Mouse (Mus musculus) mouse embryonic stem cell (cell line): ENCODE data around the gene Hexim2.

Source experiments
- in situ Hi-C, 2 experiments: fragments of 300-500 bp; cut with MboI; formaldehyde crosslinking; loops; 1 replicate in 1 of 2; 3 replicates in 1 of 2; pipeline ENCODE4 v1.14.3; 2019 to 2020; ENCODE audit warnings: low sequenced_read_pairs in 2 of 2, low pct_unique_long_range_greater_than_20kb in 1 of 2, mixed read lengths in 1 of 2; ENCODE audit not compliant: unreplicated experiment in 1 of 2

Gene Hexim2

GRCm38 (mm10) chr11:103133456-103134185 is 1.4 kb downstream of the Hexim2 start:
- in situ Hi-C loops = no loop called here

GRCm38 (mm10) chr11:103134221-103134620 is 2.0 kb downstream of the Hexim2 start:
- in situ Hi-C loops = no loop called here

- in situ Hi-C loops = no loop called here
Measured at GRCm38 (mm10) chr11:103136039-103136577, 3.9 kb downstream of the Hexim2 start.

- in situ Hi-C loops = no loop called here
Measured at GRCm38 (mm10) chr11:103139951-103140762, 7.9 kb downstream of the Hexim2 start.

GRCm38 (mm10) chr11:103140763-103141100 is 8.5 kb downstream of the Hexim2 start:
- in situ Hi-C loops = no loop called here

GRCm38 (mm10) chr11:103141101-103141943 is 9.1 kb downstream of the Hexim2 start:
- in situ Hi-C loops = no loop called here

- in situ Hi-C loops = no loop called here
Measured at GRCm38 (mm10) chr11:103141944-103142255, 9.7 kb downstream of the Hexim2 start.

GRCm38 (mm10) chr11:103142441-103143182 is 10.4 kb downstream of the Hexim2 start:
- in situ Hi-C loops = no loop called here

GRCm38 (mm10) chr11:103144309-103145285 is 12.4 kb downstream of the Hexim2 start:
- in situ Hi-C loops = no loop called here

- in situ Hi-C loops = no loop called here
Measured at GRCm38 (mm10) chr11:103146386-103146785, 14.2 kb downstream of the Hexim2 start.

- in situ Hi-C loops = no loop called here
Measured at GRCm38 (mm10) chr11:103147766-103148165, 15.5 kb downstream of the Hexim2 start.

GRCm38 (mm10) chr11:103149771-103150170 is 17.5 kb downstream of the Hexim2 start:
- in situ Hi-C loops = loop anchor here in 1 of 2 experiments (10.0 kb wide), 1 partner anchor 45 kb away; the partner anchor contains the start of genes Acbd4 and Plcd3

- in situ Hi-C loops = loop anchor here in 1 of 2 experiments (10.0 kb wide), 1 partner anchor 54 kb away; the partner anchor contains the start of genes Acbd4 and Plcd3
Measured at GRCm38 (mm10) chr11:103158621-103159478, 26.6 kb downstream of the Hexim2 start.

GRCm38 (mm10) chr11:103160738-103161137 is 28.5 kb downstream of the Hexim2 start:
- in situ Hi-C loops = loop anchor here in 1 of 2 experiments (5.0 kb wide), 2 partner anchors 58 to 157 kb away; partner anchors contain the start of genes Acbd4 and Plcd3

GRCm38 (mm10) chr11:103161449-103161848 is 29.2 kb downstream of the Hexim2 start:
- in situ Hi-C loops = loop anchor here in 1 of 2 experiments (5.0 kb wide), 2 partner anchors 59 to 156 kb away; partner anchors contain the start of genes Acbd4 and Plcd3

GRCm38 (mm10) chr11:103162132-103162531 is 29.9 kb downstream of the Hexim2 start:
- in situ Hi-C loops = loop anchor here in 1 of 2 experiments (5.0 kb wide), 2 partner anchors 60 to 155 kb away; partner anchors contain the start of genes Acbd4 and Plcd3
